Mouse (Mus musculus) testis, adult 2 months (tissue): ENCODE measurements around the gene Kyat1.

Source experiments
- CTCF ChIP-seq: fragments of 200-500 bp; IDR thresholded peaks from 2 replicates; pipeline ENCODE4 v1.5.1; 2012; ENCODE audit warnings: low read depth, mild to moderate bottlenecking, inconsistent platforms, low read length, moderate library complexity; ENCODE audit not compliant: control insufficient read depth, insufficient read depth, insufficient replicate concordance
- POLR2A ChIP-seq: fragments of 200-500 bp; IDR thresholded peaks from 2 replicates; pipeline ENCODE4 v1.6.1; 2012; ENCODE audit warnings: low read depth, mild to moderate bottlenecking, inconsistent platforms, low read length, moderate library complexity; ENCODE audit not compliant: control insufficient read depth

DNA sequence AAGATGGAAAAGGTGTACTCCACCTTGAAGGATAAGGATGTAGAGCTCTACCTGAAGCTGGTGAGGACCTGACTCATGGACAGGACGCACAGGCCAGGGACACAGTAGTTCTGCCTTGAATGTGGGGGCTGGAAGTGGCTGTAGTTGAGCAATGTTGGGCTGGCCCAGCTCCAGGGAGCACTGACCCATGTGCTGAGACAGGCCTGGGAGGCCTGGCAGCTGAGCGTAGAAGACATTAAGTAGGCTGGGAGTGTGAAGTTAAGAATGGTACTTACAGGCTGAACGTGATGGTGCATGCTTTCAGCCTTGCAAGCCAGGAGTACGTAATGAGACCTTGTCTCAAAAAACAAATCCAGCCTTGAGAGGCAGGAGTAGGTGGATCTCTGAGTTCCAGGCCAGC is 58.2 kb downstream of the Kyat1 start:
- TF ChIP-seq POLR2A = no peak
- no peak for TF ChIP-seq CTCF
